Mouse (Mus musculus) thymus, postnatal 14 days (tissue): ENCODE results near the gene Clybl.

ENCODE experiments used
- DNase-seq: peaks from one replicate; pipeline ENCODE4 v3.0.0; 2021

The Clybl gene

DNA sequence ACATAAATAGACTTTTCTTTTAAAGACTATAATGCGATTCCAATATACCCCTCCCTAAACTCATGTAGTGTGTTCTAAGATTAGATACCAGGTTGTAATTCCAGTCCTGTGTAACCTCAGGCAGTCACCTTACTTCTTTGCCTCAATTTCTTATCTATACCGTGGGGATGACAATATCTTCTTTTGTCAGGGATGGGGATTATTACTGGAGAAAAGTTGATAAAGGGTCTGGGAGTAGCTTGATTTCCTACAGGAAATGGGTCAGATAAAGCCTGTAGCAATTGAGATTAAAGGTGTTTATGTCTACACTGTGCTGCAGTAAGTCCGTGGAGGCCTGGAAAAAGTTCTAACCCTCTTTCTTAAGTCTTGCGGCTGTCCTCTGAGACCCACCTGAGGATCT is 131.8 kb downstream of the Clybl start:
- DNase-seq, result no peak

DNA sequence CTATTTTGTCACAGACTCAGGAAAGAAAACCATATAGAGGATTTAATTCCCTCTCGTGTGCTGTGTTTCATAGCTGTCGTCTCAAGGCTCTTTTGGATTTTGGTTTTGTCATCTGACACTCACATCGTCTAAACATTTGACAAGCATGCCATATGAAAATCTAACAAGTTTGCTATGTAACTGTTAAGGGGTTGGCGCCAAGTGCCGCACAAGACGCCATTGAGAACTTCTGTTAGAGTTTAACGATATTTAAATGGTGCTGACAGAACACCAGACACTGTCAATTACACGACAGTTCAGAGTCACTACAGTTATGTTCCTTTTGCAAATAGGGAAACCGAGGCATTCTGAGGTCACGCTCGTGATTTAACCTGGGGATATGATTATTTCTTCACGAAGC is 134.2 kb downstream of the Clybl start:
- DNase-seq, result no peak

DNA sequence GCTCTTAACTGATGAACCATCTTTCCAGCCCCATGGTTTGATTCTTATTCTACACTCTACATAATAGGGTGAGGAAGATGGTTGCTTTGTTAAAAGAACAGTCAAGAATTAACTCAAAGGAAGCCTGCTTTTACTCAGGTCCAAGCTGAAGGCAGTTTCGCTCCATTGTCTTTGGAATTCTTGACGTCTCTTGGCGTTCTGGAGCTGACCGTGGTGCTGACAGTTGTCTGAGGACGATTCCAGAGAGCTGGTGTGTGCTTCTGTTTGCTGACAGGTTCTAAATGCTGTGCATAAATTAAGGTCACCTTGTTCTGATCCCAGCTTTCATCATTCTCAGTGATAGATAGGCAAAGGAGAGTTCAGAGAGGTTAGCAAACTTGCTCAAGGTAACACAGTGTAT is 140.6 kb downstream of the Clybl start:
- no peak for DNase-seq

DNA sequence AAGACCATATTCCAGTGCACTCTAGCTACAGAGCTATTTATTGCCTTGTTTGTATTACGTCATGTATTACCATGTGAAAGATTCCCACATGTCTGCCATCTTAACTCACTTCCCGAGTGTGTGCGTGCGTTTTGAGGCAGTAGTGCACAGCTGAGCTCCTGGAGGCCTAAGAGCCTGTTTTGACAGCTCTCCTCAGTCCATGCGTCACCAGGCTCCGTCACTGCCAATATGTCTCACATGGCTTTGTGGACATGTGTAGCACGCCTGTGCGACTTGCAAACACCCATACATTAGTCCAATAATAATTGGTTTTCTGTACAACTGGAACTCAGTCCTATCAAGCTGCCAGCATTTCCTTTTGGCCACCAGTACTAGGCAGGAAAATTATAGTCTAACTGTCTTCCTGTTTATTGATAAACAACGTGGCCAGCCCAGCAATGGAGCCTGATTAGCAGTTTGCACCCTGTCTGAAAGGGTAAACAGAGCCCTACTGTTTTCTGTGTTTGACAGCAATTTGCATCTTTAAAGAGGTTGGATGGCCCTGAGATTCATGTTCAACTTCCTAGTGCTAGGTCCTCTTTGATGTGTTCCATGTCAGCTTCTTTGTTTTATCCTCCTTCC is 142.4 kb downstream of the Clybl start:
- no peak for DNase-seq

DNA sequence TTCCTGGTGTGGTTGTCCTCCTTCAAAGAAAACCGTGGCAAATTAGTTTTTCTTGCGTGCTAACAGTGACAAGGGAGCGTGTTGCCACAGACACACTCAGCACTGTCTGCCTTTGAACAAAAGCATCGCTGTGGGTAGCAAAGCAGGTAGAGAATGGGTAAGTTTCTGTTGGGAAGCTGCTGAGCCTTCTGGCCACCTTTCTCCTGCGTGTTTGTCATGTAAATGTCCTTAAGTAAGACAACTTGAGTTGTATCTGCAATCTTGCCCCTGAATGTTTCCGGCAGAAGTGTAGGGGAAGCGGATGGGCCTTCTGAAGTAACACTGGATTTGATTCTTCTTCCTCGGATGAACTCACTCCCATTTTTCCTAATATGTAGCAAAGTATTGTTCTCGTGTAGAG is 148.6 kb downstream of the Clybl start:
- no peak for DNase-seq

DNA sequence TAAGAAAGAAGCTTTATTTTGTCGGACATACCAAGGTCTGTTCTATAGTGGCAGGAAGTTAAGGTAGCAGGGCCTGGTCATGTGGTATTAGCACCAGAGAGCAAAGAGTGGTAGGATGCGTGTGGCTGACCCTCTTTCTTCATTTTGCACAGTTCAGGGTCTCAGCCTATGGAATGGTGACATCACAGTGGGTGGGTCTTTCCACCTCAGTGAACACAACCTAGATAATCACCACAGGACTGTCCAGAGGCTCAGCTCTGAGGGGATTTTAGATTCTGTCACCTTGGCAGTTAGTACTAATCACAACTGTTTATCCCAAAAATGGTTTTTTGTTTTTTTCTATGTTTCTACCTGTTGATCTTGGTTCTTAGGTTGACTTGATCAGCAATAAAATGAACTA is 149.2 kb downstream of the Clybl start:
- DNase-seq, result no peak

DNA sequence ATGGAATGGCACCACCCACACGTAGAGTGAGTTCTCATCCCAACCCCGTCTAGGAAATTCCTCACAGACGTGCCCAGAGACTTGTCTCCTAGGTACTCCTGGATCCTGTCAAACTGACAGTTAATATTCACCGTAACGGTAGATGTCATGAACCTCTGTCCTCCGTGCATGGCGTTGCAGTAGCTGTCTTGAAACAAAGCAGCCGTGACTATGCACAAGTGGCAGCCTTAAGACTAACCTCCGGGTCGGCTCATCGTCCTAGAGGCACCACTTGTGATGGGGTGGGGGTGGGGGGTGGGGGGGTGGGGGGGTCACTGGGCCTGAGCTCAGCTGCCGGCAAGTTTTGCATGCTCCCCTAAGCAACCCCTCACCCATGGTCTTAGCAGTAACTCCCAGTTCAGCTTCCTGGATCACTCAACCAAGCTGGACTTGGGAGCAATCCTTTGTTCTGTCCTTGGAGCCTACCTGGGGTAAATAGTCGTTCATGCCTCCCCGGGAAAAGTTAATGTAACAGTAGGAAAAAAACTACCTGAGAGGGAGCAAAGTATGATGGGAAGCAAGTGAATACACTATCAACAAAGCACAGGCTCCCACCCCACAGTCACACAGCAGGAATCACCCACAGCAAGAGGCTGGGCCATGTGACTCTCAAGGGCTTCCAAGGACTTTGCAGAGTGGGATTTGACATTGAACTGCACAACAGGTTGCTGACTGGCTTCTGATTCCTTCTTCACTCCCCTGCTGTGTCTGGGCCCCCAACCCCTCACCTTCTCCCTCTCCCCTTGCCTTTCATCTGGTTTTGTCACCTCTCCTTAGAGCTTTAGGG is 150.3 kb downstream of the Clybl start:
- DNase-seq, result no peak

DNA sequence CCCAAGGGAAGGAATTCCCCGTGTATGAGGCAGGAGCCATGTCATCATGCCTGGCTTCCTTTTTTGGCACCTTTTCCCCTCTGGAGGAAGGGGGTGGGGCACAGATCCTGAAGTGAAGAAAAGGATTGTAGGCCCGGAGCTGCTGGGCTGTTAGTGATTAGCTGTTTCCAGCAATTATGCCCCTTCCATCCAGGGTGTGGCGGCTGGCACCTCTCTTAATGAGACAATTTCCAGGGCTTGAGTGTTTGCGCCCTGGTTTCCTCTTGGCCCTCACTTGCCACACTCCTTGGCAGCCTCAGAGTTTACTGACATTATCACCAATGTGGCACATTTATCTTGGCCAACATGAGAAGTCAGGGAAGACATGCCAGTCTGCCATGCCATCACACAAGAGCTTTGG is 155.5 kb downstream of the Clybl start:
- no peak for DNase-seq

DNA sequence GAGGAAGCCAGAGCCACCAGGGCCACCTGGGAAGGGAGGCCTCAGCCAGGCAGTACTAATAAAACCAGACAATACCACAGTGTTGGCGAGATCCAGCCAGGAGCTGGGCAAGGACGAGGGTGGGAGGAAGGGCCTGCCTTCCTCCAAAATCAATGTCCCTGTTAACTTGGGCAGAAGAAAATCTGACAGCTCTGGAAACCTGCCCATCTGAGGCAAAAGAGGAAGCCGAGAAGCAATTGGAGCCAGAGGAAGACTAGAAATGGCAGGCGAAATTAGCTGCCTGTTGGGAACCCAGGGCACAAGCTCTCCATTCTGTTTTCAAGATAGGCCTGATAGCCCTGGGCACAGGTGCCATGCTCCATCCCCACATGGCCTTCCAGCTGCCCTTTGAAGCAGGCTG is 157.3 kb downstream of the Clybl start:
- DNase-seq, result no peak

DNA sequence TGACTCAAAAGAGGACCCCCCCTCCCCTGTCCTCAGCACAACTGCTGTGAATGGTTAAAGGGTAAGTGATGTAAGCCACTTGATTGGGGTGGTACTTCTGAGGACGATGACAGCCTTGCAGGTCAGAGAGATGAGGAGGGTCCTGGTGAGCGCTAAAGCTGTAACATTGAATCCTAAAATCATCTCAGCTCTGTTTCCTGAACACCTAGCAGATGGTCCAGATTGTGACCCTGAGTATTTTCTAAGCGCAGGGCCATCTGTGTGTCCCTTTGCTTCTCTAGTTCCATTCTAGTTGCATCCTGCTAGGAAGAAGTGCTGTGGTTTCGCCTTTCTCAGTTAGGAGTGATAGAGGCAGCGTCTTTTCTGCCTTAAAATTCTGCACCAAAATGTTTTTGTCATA is 158.6 kb downstream of the Clybl start:
- no peak for DNase-seq

DNA sequence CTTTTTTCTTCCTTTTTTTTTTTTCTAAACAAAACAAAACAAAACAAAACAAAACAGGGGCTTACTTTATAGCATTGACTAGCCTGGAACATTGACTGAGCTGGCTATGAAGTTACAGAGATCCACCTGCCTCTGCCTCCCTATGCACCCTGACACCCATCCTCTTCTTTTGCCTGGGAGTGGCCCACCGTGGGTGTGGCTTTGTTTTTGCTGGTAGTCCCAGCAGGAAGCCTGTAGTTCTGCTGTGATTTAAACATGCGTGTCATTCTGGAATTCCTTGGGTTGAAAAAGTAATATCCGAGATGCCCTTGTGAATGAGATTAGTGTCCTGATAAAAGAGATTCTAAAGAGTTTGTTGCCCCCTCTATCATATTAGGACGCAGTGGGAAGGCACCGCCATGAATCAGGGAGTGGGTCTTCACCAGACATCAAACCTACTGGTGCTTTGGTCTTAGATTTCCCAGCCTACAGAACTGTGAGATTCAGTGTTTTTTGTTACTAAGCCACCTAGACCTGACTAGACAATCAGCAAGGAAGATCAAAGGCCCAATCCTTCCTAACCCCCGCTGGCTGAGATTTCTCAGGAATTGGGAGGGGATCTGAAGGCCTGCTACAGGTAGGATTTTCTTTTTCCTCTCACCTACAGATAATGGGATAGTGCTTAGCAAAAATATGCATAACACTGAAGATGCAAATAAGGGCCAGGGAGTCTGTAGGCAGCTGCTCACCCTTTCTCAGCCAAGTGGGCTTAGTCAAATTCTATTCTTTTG is 160.3 kb downstream of the Clybl start:
- no peak for DNase-seq

DNA sequence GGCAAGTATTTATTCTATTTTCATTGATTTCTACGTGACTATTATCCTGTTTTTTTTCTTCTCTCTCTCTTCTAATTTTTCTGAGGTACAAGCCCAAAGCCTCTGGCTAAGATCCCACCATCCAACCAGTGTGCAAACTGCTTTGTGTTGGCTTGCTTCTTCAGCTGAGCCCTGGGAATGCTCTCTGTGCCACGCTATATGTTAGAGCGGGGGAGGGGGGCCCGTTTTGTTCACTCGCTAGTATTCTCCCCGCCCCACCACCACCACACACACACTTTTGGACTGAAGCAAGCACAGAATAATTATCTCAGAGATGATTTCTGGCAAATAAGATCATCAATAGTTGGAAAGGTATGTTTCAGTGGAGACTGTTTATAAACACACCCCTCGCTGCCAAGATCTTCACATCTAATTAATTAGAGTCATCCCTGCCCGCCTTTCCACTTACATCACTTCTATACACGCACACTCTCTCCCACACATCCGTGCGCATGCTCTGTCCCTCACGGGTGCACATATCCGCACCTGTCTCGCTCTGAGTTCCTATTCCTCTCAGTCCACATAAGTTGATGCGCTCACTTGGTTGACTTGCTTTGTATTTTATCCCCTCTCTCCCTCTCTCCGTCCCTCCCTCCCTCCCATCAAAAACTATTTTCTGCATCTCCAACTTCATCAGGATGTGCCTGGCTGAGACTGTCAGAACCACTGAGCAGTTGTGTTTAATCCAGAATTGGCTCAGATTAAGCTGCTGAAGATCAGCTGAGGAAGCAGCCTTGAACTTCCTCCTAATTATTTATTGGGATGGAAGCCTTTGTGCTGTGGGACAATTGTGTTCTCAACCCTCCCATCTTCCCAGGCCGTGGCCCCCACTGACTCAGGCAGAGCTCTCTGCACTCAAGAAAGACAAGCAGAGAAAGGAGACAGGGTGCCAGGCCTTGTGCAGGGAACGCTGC is 163.0 kb downstream of the Clybl start:
- DNase-seq, result no peak

DNA sequence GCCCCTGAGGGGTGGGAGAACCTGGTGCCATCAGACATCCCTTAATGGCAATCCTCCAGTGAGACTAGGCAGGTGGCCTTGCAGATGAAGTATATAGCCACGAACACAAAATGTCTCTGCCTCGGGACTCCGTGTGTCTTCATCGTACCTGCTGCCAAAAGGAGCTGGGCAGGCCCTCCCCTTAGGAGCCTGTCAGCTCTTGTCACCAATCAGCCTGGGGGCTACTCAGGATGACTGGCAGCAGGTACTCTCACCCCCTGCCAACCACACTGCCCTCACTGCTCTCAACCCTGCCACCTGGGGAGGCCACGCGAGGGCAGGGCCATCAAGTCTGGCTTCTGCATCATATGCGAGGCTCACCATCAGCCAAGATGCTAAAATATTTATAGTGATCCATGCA is 166.6 kb downstream of the Clybl start:
- no peak for DNase-seq

DNA sequence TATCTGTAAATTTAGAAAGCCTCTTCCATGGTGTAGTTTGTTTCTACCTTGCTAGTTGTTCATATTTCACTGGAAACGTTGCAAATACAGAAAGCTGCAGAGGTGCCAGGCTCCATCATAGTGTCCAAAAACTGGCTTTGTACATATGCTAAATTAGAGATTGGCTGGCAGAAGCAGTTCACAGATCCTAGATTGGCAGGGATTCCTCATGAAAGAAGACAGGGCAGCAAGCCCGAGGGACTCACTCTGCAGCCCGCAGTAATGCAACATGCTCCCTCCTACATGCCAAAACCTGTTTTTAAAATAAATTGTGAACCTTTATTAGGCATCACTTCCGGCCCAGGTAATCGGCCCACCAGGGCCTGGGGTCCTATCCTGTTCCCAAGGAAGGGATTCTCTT is 167.8 kb downstream of the Clybl start:
- no peak for DNase-seq

DNA sequence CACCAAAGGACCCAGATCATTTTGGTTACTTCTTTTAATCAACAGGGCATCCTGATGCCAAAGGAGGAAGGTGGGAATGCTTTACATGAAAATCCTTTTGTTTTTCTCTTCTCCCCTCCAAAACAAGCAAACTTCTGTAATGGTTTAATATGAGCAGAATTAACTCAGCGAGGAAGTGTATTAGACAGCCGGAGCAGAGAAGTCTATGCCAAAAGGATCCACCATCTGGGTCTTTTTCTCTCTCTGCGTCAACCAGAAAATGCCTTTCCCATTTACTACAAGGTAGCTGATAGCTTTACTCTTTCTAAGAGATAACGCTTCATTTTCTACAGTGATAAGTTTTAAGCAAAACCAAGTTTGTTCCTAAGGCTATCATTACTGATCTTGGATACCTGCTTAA is 168.3 kb downstream of the Clybl start:
- no peak for DNase-seq

DNA sequence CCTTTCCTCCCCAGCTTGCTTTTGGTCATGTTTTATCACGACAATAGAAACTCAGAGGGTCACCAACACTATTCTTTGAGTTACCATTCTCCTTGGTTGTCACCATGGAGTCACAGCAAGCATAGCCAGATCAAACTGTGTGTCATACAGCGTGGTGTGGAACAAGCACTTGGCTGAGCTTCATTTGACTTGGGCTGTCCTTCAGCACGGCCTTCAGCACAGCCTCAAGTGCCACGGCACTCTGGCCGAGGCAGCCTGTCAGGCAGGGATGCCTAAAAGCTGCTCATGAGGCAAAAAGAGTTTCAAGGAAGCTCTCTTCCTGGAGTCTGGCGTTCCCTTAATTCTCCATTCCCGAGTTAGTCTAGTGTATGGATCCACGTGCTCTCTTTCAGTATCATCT is 169.3 kb downstream of the Clybl start:
- no peak for DNase-seq

DNA sequence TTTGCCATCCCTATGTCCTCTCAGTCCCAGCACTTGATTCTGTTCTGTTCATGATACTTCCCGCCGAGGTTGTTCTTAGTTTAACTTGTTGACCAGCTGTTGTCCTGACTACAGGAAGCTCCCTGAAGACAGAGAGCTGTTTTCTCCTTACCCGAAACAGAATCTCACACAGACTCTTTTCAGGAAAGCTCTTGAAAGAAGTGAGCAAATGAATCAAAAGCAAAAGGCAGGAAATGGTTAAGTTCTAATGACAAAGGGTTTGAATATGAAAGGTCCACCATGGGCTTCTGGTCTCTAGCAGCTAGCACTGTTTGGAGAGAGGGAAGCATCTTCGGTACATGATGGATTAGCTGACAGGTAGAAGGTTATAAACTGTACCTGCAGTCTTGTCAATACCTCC is 175.8 kb downstream of the Clybl start:
- no peak for DNase-seq

DNA sequence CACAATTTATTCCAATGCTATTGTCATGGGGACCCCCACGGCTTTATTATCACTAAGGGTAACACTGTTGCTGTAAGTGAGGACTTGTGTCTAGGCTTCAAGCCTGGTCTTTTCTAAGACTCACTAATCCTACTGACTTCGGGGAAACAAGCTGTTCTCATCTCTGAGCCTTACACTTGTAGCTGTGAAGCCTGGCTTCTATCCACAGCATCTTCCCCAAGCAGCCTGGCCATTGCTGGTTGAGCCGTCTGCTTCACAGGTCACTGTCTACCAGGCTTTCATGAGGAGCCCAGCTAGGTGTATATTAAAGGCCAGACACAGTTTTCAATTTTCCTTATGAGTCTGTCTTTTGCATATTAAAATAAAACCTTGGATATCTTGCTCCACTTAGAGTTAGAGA is 177.1 kb downstream of the Clybl start:
- no peak for DNase-seq

DNA sequence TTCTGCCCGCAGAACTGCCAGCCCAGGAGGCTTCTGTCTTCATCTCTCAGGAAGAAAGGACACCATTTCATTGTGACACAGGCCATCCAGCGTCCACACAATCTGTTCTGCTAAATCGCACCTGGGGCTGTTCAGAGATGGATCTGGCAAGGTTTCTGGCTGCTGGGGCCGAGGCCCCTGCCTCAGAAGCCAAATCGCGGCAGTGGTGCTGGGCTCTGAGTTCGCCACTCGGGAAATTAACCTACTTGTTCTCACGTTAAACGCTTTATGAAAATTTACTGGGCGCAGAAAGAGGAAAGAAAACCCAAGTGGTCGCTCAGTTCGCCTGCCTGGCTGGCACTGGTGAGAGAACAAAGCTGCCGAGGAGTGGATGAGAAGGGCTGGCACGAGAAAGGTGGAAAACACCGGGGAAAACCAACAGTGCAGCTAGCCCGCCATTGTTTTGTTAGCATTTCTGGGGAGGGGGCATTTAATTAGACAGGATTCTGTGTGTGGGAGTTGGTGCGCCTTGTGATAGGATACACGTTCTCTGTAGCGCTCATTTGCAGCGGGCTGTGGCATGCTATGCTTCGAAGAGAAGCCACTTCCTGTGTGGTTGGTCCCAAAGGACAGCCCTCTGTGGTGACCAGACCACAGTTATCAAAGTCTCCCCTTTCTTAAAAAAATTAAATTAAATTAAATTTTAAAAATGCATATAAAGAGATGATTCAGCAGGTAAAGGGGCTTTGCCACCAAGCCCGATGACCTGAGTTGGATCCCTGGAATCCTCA is 177.8 kb downstream of the Clybl start:
- DNase-seq, result no peak

DNA sequence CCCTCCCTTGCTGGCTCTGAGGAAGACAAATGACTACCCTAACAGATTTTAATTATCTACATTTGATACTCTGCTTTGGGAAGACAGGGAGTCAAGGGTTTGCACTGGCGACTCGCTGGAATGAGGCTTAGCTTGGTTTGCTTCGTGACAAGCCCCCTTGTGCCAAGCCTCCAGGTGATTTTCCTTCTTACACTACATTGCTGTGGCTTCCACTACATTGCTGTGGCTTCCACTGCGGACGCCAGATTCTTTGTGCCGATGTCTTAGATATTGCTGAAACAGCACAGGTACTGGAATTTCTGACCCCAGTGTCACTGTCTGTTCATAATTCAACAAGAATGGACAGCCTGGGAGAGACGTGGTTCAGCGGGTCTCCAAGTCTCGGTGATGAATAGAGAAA is 180.3 kb downstream of the Clybl start:
- no peak for DNase-seq

DNA sequence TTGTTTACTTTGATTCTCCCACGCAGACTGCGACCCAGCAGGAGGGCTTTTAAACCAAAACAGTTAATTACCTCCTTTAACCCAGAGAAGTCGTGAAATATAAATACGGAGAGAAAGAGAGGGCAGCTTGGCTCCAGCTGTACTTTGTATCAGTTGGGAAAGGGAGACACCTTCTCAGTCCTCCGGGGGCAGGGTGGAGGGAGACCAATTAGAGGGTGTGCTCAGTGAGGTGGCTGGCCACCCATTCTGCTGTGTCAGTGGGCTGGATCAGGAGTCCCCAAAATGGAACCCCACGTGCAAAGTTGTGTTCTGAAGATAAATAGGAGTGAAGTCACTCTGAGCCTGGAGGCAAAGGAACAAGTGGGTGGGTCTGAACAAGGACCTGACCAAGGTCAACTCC is 181.7 kb downstream of the Clybl start:
- no peak for DNase-seq

DNA sequence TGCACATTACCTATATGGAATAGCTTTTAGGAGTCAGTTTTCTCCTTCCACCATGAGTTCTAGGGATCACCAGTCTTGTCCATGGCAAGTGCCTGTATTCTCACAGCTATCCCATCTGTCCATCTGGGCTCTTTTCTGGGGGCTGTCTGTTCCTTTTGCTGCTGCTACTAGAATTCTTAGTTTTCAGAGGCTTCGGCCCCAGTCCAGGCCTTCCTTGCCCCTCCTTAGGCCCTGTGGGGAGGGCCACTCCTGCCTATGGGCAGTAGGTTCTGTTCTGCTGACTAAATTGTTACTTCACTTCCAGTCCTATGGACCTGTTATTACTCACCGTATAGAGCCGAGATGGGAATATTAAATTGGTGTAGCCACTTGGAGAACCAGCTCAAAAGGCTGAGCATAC is 182.5 kb downstream of the Clybl start:
- DNase-seq, result no peak
